Mouse (Mus musculus) E14TG2a.4 (cell line): ENCODE measurements around the gene Cdyl2.

Source experiments
- CTCF ChIP-seq: conservative IDR thresholded peaks from 2 replicates; pipeline ENCODE4 v1.5.1; 2014; ENCODE audit warnings: low read length
- NANOG ChIP-seq: IDR thresholded peaks from 2 replicates; pipeline ENCODE4 v1.6.1; 2014; ENCODE audit warnings: borderline replicate concordance, low read length, mixed read lengths
- POU5F1 ChIP-seq: IDR thresholded peaks from 2 replicates; pipeline ENCODE4 v1.6.1; 2014; ENCODE audit warnings: low read length, borderline replicate concordance

GRCm38 (mm10) chr8:116637193-116637592, 95.6 kb downstream of the Cdyl2 start:
- no peak for TF ChIP-seq CTCF
- TF ChIP-seq NANOG, result no peak
- TF ChIP-seq POU5F1, result no peak
